Mouse (Mus musculus) liver, embryonic 16.5 days (tissue): Measurements from ENCODE around the gene Micu2. TPM values are rescaled to one million over a fixed set of nuclear protein-coding genes. Genes with fewer than 3 reads are reported as not detected.

Experiments used
- ATAC-seq: fragments of 200-750 bp; cut with Nextera tagmentation; 2 replicates; pipeline ENCODE4 v1.8.0; 2017; ENCODE audit warnings: low read depth, mild to moderate bottlenecking, moderate number of reproducible peaks, moderate library complexity
- H3K27ac ChIP-seq: fragments of 300-500 bp; sonication (generic); 2 replicates; pipeline ENCODE4 v1.5.1; 2014; ENCODE audit warnings: mild to moderate bottlenecking, low read length
- H3K27me3 ChIP-seq: fragments of 300-500 bp; sonication (generic); 2 replicates; pipeline ENCODE4 v1.6.1; 2014; ENCODE audit warnings: low read depth, low read length, mixed read lengths; ENCODE audit not compliant: control insufficient read depth, insufficient read depth
- H3K36me3 ChIP-seq: fragments of 300-500 bp; sonication (generic); 2 replicates; pipeline ENCODE4 v1.6.1; 2014; ENCODE audit warnings: mild to moderate bottlenecking; ENCODE audit not compliant: control insufficient read depth, insufficient read depth
- H3K4me1 ChIP-seq: fragments of 300-500 bp; sonication (generic); 2 replicates; pipeline ENCODE4 v1.6.1; 2014; ENCODE audit warnings: low read depth, low read length, mixed read lengths; ENCODE audit not compliant: control insufficient read depth
- H3K4me2 ChIP-seq: fragments of 300-500 bp; sonication (generic); 2 replicates; pipeline ENCODE4 v1.6.1; 2014; ENCODE audit warnings: low read depth, low read length, mixed read lengths
- H3K4me3 ChIP-seq: fragments of 300-500 bp; sonication (generic); 2 replicates; pipeline ENCODE4 v1.5.1; 2014; ENCODE audit warnings: low read depth, mild to moderate bottlenecking, low read length
- H3K9ac ChIP-seq: fragments of 300-500 bp; sonication (generic); 2 replicates; pipeline ENCODE4 v1.6.1; 2014; ENCODE audit warnings: low read depth, low read length
- H3K9me3 ChIP-seq: fragments of 300-500 bp; sonication (generic); replicated peaks from 2 replicates; pipeline ENCODE4 v1.6.1; 2016; ENCODE audit warnings: low read length; ENCODE audit not compliant: control insufficient read depth
- WGBS: fragments of 180-500 bp; shearing (Covaris S2); extraction: QIAGEN DNeasy Blood & Tissue Kit; methylation state at CpG from one replicate; pipeline ENCODE4 v1.1.7; 2014; ENCODE audit not compliant: insufficient replicate concordance; 5-methylcytosine and 5-hydroxymethylcytosine counted together
- polyA plus RNA-seq: library from polyadenylated mRNA; unstranded; fragments of >200 nt; fragmentation: Nextera tagmentation; extraction: Ambion mirVana; gene quantifications from 2 replicates; pipeline ENCODE4 v1.2.1, GENCODE M21; 2015

Micu2 gene
- polyA plus RNA-seq, 1 experiment from 2014 or later: 34.1 TPM

DNA sequence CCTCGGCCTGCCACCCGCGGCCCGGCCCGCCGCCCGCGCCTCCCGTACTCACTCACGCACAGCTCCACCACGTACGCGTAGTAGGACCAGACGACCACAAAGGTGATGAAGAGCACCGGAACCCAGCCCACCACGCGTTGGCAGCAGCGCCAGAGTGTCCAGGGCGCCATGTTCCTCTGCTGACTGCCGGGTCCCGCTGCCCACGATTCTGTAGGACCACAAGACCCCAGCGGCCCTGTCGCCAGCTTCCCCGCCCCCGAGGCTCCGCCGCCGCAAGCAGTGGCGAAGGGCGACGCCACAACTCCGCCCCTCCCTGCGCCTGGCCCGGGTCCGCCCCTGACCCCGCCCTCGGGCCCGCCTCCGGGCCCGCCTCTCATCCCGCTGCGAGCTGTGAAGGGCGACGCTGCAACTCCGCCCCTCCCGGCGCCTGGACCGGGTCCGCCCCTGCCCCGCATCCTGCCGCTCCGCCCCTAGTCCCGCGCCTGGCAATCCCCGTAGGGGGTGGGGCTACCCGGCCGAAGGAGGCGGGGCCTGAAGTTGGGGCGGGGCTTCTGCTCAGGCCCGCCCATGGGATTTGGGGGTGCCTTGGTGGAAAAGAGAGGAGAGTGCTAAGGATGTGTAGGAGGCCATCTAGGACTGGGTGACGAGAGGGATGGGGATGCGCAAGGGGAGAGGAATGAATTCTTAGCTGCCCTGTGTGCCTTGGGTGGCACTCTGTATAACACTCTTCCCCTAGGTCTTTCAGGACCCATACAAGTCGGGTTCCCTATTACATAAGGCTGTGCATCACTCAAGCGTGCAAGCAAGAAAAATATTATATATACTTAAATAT lies 108.8 kb downstream of the Micu2 start, which contains the start of gene Zdhhc20:
TSS of gene Zdhhc20 (minus strand) at position 266 of the 832 bp plus-strand sequence.
- 4% methylated on average over 51 of the region's 65 CpGs for WGBS

DNA sequence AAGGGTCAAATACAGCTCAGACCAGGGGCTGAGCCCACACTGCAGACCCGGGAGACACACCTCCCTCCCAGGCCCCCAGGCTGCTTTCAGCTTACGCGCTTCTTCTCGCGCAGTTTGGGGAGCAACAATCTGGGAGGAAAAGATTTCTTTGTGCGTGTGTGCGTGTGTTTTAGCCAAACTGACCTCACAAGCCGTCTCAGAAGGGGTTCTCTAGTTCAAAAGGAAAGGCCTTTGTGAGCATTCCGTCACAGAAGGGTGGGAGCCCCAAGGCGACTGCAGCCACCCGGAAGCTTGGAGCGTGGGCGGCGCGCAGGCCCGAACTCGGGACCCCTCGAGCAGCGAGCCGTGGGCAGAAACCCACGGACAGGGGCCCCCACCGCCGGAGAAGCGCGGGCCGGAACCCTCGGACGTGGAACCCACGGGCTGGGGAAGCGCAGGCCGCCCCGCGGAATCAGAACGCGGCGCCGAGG lies 109.5 kb downstream of the Micu2 start:
- H3K36me3 ChIP-seq: no peaks in the 10 kb centered on the region
- H3K27me3 ChIP-seq: no peaks in the 10 kb centered on the region
- H3K4me2 ChIP-seq: peak overlapping the region; percentile 98
- H3K4me1 ChIP-seq: peaks cover 12% of the 10 kb centered on the region
- H3K9ac ChIP-seq: peak overlapping the region; percentile 80
- peak overlapping the region; percentile 85 for H3K4me3 ChIP-seq
- WGBS: 0% methylated on average over 37 of the region's 37 CpGs
- no peak for ATAC-seq
- H3K27ac ChIP-seq: peak overlapping the region; percentile 76
- no peaks in the 10 kb centered on the region; the same call in 1 of the 2 replicates for H3K9me3 ChIP-seq

More for the DNA sequence above, 108.8 kb downstream of the Micu2 start, which contains the start of gene Zdhhc20:
- ATAC-seq: peak; percentile 100
- Histone ChIP-seq H3K27ac (peak within 1 kb of the TSS; percentile 76), H3K27me3 (no peaks in the 10 kb centered on the region), H3K4me2 (peak within 1 kb of the TSS; percentile 98), H3K9ac (peak within 1 kb of the TSS; percentile 80), H3K36me3 (no peaks in the 10 kb centered on the region), H3K9me3 (no peaks in the 10 kb centered on the region; the same call in 1 of the 2 replicates), H3K4me1 (peaks cover 12% of the 10 kb centered on the region), H3K4me3 (peak within 1 kb of the TSS; percentile 85)

GRCm38 (mm10) chr14:57887171-57887570 lies 111.9 kb downstream of the Micu2 start:
- ATAC-seq: no peak
- Histone ChIP-seq H3K9me3 (no peaks in the 10 kb centered on the region), H3K36me3 (no peaks in the 10 kb centered on the region), H3K27me3 (no peaks in the 10 kb centered on the region), H3K9ac (no peak overlapping the region), H3K27ac (no peak overlapping the region), H3K4me1 (peaks cover 15% of the 10 kb centered on the region), H3K4me3 (no peak overlapping the region), H3K4me2 (0 out of 2 replicates have a peak overlapping the region, but pooled peaks have one; percentile 9)
- WGBS: 23% methylated on average over 8 of the region's 8 CpGs

GRCm38 (mm10) chr14:57886032-57886431 lies 113.0 kb downstream of the Micu2 start:
- H3K4me3 ChIP-seq: no peak overlapping the region
- peaks cover 15% of the 10 kb centered on the region for H3K4me1 ChIP-seq
- no peak overlapping the region for H3K27ac ChIP-seq
- 42% methylated on average over 2 of the region's 2 CpGs for WGBS
- H3K27me3 ChIP-seq: no peaks in the 10 kb centered on the region
- H3K9ac ChIP-seq: no peak overlapping the region
- ATAC-seq: no peak
- no peaks in the 10 kb centered on the region for H3K36me3 ChIP-seq
- H3K9me3 ChIP-seq: no peaks in the 10 kb centered on the region
- no peak overlapping the region for H3K4me2 ChIP-seq

DNA sequence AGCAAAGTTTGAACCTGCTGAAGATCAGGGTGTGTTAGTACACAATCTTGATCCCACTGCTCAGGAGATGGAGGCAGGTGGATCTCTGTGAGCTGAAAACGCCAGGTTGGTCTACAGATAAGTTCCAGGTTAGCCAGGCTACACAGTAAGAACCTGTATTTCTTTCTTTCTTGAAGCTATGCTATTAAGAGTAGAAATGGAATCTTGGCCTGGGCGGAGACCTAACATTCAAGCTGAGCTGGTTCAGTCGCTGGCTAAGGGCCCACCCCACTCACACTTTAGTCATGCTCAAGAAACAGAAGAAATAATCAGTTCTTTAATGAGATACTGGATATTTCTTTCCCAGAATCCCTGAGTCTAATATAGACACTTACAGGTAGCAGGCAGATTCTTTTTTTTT lies 115.7 kb downstream of the Micu2 start:
- ATAC-seq: no peak
- H3K4me2 ChIP-seq: no peak overlapping the region
- H3K9ac ChIP-seq: no peak overlapping the region
- H3K36me3 ChIP-seq: no peaks in the 10 kb centered on the region
- no peaks in the 10 kb centered on the region for H3K9me3 ChIP-seq
- H3K27me3 ChIP-seq: no peaks in the 10 kb centered on the region
- H3K27ac ChIP-seq: no peak overlapping the region
- peaks cover 6% of the 10 kb centered on the region for H3K4me1 ChIP-seq
- 73% methylated on average over 3 of the region's 3 CpGs for WGBS
- H3K4me3 ChIP-seq: no peak overlapping the region

DNA sequence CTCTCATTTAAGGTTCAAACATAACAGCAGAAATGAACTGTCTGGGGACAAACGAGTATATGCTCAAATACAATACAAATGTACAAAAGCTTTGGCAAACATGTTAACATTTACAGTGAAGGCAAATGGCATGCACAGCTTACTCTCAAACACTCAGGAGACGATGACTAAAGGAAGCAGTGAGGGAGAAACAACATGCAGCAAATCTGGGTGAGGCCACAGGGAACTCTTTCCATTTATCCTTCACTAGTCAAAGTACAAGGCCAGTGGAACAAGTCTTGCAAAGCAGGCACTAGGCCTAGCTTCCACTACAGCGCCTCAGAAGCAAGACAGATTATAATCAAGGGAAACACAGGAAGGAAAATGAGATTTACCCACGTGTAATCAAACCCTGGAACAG lies 116.3 kb downstream of the Micu2 start:
- Histone ChIP-seq H3K27ac (no peak overlapping the region), H3K9me3 (no peaks in the 10 kb centered on the region), H3K27me3 (no peaks in the 10 kb centered on the region), H3K4me2 (no peak overlapping the region), H3K4me3 (no peak overlapping the region), H3K36me3 (no peaks in the 10 kb centered on the region), H3K9ac (no peak overlapping the region), H3K4me1 (peaks cover 6% of the 10 kb centered on the region)
- ATAC-seq: no peak
- 28% methylated on average over 4 of the region's 4 CpGs for WGBS

- no peak overlapping the region for H3K27ac ChIP-seq
- no peaks in the 10 kb centered on the region for H3K9me3 ChIP-seq
- H3K4me2 ChIP-seq: no peak overlapping the region
- WGBS: 57% methylated on average over 4 of the region's 4 CpGs
- ATAC-seq: peak; percentile 50; the same call in 1 of the 2 replicates
- H3K4me1 ChIP-seq: peaks cover 3% of the 10 kb centered on the region; the same call in 1 of the 2 replicates
- no peak overlapping the region for H3K4me3 ChIP-seq
- no peaks in the 10 kb centered on the region for H3K36me3 ChIP-seq
- H3K27me3 ChIP-seq: no peaks in the 10 kb centered on the region
- no peak overlapping the region for H3K9ac ChIP-seq
Observed at GRCm38 (mm10) chr14:57881793-57882192, 117.3 kb downstream of the Micu2 start.

DNA sequence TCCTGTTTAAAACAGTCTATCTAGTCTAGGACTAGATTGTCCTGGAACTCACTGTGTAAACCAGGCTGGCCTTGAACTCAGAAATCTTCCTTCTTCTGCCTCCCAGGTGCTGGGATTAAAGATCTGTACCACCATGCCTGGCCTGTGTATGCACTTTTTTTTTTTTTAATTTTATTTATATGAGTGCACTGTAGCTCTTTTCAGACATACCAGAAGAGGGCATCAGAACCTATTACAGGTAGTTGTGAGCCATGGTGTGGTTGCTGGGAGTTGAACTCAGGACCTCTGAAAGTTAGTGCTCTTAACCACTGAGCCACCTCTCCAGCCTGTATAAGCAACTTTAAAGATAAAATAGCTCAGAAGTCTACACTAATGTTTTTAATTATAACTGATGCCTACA lies 118.0 kb downstream of the Micu2 start:
- no peak for ATAC-seq
- Histone ChIP-seq H3K4me2 (no peak overlapping the region), H3K27ac (no peak overlapping the region), H3K9ac (no peak overlapping the region), H3K4me3 (no peak overlapping the region), H3K4me1 (peaks cover 2% of the 10 kb centered on the region; the same call in 1 of the 2 replicates), H3K27me3 (no peaks in the 10 kb centered on the region), H3K36me3 (no peaks in the 10 kb centered on the region), H3K9me3 (no peaks in the 10 kb centered on the region)

- no peaks in the 10 kb centered on the region for H3K27me3 ChIP-seq
- H3K36me3 ChIP-seq: no peaks in the 10 kb centered on the region
- 83% methylated on average over 9 of the region's 9 CpGs for WGBS
- no peak overlapping the region for H3K4me2 ChIP-seq
- no peak overlapping the region for H3K9ac ChIP-seq
- ATAC-seq: no peak
- no peaks in the 10 kb centered on the region for H3K9me3 ChIP-seq
- no peak overlapping the region for H3K4me3 ChIP-seq
- H3K27ac ChIP-seq: no peak overlapping the region
- peaks cover 2% of the 10 kb centered on the region; the same call in 1 of the 2 replicates for H3K4me1 ChIP-seq
Observed at GRCm38 (mm10) chr14:57877921-57878320, 121.1 kb downstream of the Micu2 start.
